Mouse (Mus musculus): ENCODE results near the gene Gm20532. TPM values are rescaled to one million over a fixed set of nuclear protein-coding genes. Genes with fewer than 3 reads are reported as not detected.
A peak's percentile ranks its signal among the peaks of the same experiment; 100 is the strongest.

The Gm20532 gene
- polyA plus RNA-seq, 1 experiment from 2014 or later = not detected

DNA sequence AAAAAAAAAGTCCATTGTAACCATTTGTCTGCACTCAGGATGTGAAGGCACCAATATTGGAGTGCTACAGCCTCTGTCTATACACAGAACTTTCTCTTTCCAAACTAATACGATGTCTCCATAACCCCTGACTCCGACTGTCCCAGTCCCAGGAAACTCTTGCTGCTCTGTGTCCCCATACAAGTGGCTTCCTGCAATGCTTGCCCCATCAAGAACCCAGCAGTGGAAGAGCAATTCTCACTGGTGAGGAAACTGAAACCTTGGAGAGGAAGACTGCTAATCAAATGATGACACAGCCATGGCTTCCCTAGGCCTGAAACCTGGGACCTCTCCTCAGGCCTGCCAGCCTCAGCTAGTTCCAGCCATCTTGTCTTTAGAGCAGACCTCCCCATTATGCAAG, 11.4 kb downstream of the Gm20532 start:
- no peak for ATAC-seq (ENCODE audit: low FRiP score)
- Histone ChIP-seq H3K36me3 (no peaks in the 10 kb centered on the region), H3K9me3 (replicated peaks) (no peaks in the 10 kb centered on the region), H3K4me1 (no peaks in the 10 kb centered on the region), H3K27ac (replicated peaks) (no peak overlapping the region), H3K4me3 (replicated peaks) (no peak overlapping the region), H3K4me2 (no peak overlapping the region), H3K9ac (replicated peaks) (no peak overlapping the region), H3K27me3 (replicated peaks) (peaks cover 6% of the 10 kb centered on the region)
- 93% methylated on average over 2 of the region's 2 CpGs for WGBS

GRCm38 (mm10) chr2:26598462-26598861, 12.0 kb downstream of the Gm20532 start:
- no peaks in the 10 kb centered on the region for H3K9me3 ChIP-seq (replicated peaks)
- H3K27ac ChIP-seq (replicated peaks) = no peak overlapping the region
- H3K36me3 ChIP-seq = no peaks in the 10 kb centered on the region
- ATAC-seq (ENCODE audit: low FRiP score) = no peak
- no peak overlapping the region for H3K9ac ChIP-seq (replicated peaks)
- H3K4me1 ChIP-seq = peaks cover 4% of the 10 kb centered on the region
- 87% methylated on average over 3 of the region's 3 CpGs for WGBS
- H3K4me2 ChIP-seq = no peak overlapping the region
- peaks cover 13% of the 10 kb centered on the region for H3K27me3 ChIP-seq (replicated peaks)
- H3K4me3 ChIP-seq (replicated peaks) = no peak overlapping the region

DNA sequence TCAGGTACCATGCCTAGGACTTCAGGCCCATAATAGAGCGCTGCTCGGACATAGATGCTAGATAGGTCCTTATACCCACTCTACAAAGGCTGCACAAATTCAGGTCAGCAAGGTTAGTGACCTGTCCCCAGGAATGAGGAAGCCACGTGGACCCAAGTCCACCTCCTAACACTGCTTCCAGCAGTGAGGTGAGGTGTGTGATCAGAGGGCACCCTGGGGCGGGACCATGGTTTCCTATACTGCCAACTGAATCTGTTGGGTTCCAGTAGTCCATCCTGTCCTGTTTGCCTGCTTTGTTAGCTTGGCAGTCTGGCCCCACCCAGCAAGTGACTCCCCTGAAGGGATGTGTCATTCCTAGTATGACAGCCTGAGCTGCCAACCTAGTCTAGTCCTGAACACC, 13.5 kb downstream of the Gm20532 start:
- Histone ChIP-seq H3K27me3 (replicated peaks) (peaks cover 27% of the 10 kb centered on the region), H3K9me3 (replicated peaks) (no peaks in the 10 kb centered on the region), H3K9ac (replicated peaks) (no peak overlapping the region), H3K36me3 (no peaks in the 10 kb centered on the region), H3K4me2 (no peak overlapping the region), H3K4me1 (peaks cover 17% of the 10 kb centered on the region), H3K4me3 (replicated peaks) (no peak overlapping the region), H3K27ac (replicated peaks) (no peak overlapping the region)
- no peak for ATAC-seq (ENCODE audit: low FRiP score)
- whole genome bisulfite sequencing = 86% methylated on average over 4 of the region's 4 CpGs

GRCm38 (mm10) chr2:26600664-26601063, 14.2 kb downstream of the Gm20532 start:
- 94% methylated on average over 2 of the region's 2 CpGs for WGBS
- Histone ChIP-seq H3K36me3 (no peaks in the 10 kb centered on the region), H3K4me2 (no peak overlapping the region), H3K4me3 (replicated peaks) (no peak overlapping the region), H3K27me3 (replicated peaks) (peaks cover 32% of the 10 kb centered on the region), H3K27ac (replicated peaks) (no peak overlapping the region), H3K9ac (replicated peaks) (no peak overlapping the region), H3K4me1 (peaks cover 17% of the 10 kb centered on the region), H3K9me3 (replicated peaks) (no peaks in the 10 kb centered on the region)
- ATAC-seq (ENCODE audit: low FRiP score) = no peak

DNA sequence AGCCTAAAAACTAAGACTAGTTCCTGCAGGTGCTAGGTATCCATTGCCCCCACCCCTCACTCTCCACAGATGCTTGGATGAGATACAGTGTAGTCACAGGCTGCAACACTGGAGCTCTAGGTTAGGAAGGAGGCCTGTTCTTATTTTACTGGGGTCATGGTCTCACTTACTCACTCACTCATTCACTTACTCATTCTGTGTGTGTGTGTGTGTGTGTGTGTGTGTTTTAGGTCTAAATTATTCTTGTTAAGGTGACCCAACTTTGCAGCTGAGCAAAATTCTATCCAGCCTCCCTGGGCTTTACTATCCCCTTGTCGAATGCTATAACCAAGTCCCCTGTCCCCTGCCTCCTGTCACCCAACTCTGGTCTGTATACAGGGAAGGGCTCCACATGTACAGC, 15.2 kb downstream of the Gm20532 start:
- Histone ChIP-seq H3K9me3 (replicated peaks) (no peaks in the 10 kb centered on the region), H3K4me2 (no peak overlapping the region), H3K9ac (replicated peaks) (no peak overlapping the region), H3K27me3 (replicated peaks) (peaks cover 39% of the 10 kb centered on the region), H3K36me3 (no peaks in the 10 kb centered on the region), H3K4me3 (replicated peaks) (no peak overlapping the region), H3K27ac (replicated peaks) (no peak overlapping the region), H3K4me1 (peaks cover 17% of the 10 kb centered on the region)
- ATAC-seq (ENCODE audit: low FRiP score) = no peak
- WGBS = 96% methylated on average over 1 of the region's 1 CpGs

GRCm38 (mm10) chr2:26602631-26603030, 16.2 kb downstream of the Gm20532 start:
- Histone ChIP-seq H3K27ac (replicated peaks) (no peak overlapping the region), H3K4me1 (peaks cover 22% of the 10 kb centered on the region), H3K4me3 (replicated peaks) (no peak overlapping the region), H3K9ac (replicated peaks) (no peak overlapping the region), H3K4me2 (peak overlapping the region; percentile 82), H3K9me3 (replicated peaks) (no peaks in the 10 kb centered on the region), H3K36me3 (no peaks in the 10 kb centered on the region), H3K27me3 (replicated peaks) (peaks cover 40% of the 10 kb centered on the region)
- ATAC-seq (ENCODE audit: low FRiP score) = no peak
- WGBS = 83% methylated on average over 5 of the region's 5 CpGs

DNA sequence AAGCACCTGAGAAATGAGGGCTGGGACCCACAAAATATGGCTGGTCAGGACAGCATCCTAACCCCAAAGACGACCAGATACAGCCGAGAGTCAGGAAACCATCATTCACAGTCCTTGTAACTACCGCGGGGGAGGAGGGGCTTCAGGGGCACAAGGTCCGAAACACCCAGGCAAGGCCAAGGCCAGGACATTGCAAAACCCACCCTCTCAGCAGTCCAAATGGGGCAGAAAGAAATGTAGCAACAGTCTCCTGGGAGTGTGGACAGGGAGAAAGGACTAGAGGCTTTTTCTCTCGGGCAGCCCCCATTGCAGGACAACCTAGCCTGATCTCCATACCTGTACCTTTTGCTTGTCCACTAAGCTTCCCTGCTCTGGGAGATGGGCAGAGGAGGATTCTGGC, 16.7 kb downstream of the Gm20532 start:
- Histone ChIP-seq H3K9ac (replicated peaks) (peak overlapping the region; percentile 61), H3K4me1 (peaks cover 22% of the 10 kb centered on the region), H3K9me3 (replicated peaks) (no peaks in the 10 kb centered on the region), H3K4me2 (peak overlapping the region; percentile 82), H3K27ac (replicated peaks) (no peak overlapping the region), H3K27me3 (replicated peaks) (peaks cover 40% of the 10 kb centered on the region), H3K4me3 (replicated peaks) (peak overlapping the region; percentile 56), H3K36me3 (no peaks in the 10 kb centered on the region)
- WGBS = 18% methylated on average over 6 of the region's 6 CpGs
- ATAC-seq (ENCODE audit: low FRiP score) = no peak

- ATAC-seq (ENCODE audit: low FRiP score) = peak; percentile 68
- Histone ChIP-seq H3K4me3 (replicated peaks) (peak within 1 kb of the TSS; percentile 56), H3K9ac (replicated peaks) (peak within 1 kb of the TSS; percentile 61), H3K4me2 (peak within 1 kb of the TSS; percentile 82), H3K27me3 (replicated peaks) (peaks cover 40% of the 10 kb centered on the region), H3K4me1 (peaks cover 22% of the 10 kb centered on the region), H3K36me3 (no peaks in the 10 kb centered on the region), H3K27ac (replicated peaks) (no peak within 1 kb of the TSS), H3K9me3 (replicated peaks) (no peaks in the 10 kb centered on the region)
- WGBS = under 1% methylated on average over 78 of the region's 103 CpGs
Measured at GRCm38 (mm10) chr2:26603720-26604671, 17.6 kb downstream of the Gm20532 start, which contains the start of gene Agpat2. Gene Agpat2, minus strand, starts transcription at chr2:26604417.

GRCm38 (mm10) chr2:26605331-26605730, 18.9 kb downstream of the Gm20532 start:
- 78% methylated on average over 8 of the region's 8 CpGs for WGBS
- H3K9ac ChIP-seq (replicated peaks) = no peak overlapping the region
- ATAC-seq (ENCODE audit: low FRiP score) = no peak
- H3K4me1 ChIP-seq = peaks cover 22% of the 10 kb centered on the region
- no peaks in the 10 kb centered on the region for H3K9me3 ChIP-seq (replicated peaks)
- H3K4me2 ChIP-seq = no peak overlapping the region
- no peak overlapping the region for H3K4me3 ChIP-seq (replicated peaks)
- no peaks in the 10 kb centered on the region for H3K36me3 ChIP-seq
- peaks cover 40% of the 10 kb centered on the region for H3K27me3 ChIP-seq (replicated peaks)
- no peak overlapping the region for H3K27ac ChIP-seq (replicated peaks)

DNA sequence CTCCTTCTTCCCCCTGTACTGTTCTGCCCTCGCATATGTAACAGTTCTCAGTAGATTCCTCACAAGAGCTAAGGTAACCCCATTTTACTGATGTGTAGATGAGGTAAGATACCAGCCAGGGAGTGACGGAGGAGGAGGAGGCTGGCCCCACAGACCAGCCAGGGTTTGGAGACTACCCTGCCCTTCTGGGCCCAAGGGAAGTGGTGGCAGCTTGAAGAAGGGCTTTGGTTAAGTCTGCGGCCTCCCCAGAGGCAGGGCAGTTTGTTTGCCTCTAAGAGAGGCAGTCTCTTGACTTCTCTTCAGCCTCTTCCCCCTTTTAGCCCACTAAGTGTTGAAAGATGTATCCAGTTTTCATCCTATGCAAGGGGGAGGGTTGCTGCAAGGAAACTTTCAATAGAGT, 20.1 kb downstream of the Gm20532 start:
- H3K4me1 ChIP-seq = peaks cover 22% of the 10 kb centered on the region
- no peak overlapping the region for H3K27ac ChIP-seq (replicated peaks)
- H3K4me2 ChIP-seq = no peak overlapping the region
- WGBS = 72% methylated on average over 3 of the region's 3 CpGs
- H3K27me3 ChIP-seq (replicated peaks) = peaks cover 40% of the 10 kb centered on the region
- no peak overlapping the region for H3K9ac ChIP-seq (replicated peaks)
- no peaks in the 10 kb centered on the region for H3K36me3 ChIP-seq
- ATAC-seq (ENCODE audit: low FRiP score) = no peak
- H3K9me3 ChIP-seq (replicated peaks) = no peaks in the 10 kb centered on the region
- no peak overlapping the region for H3K4me3 ChIP-seq (replicated peaks)

- Histone ChIP-seq H3K27ac (replicated peaks) (no peak overlapping the region), H3K9ac (replicated peaks) (no peak overlapping the region), H3K4me1 (peaks cover 22% of the 10 kb centered on the region), H3K36me3 (no peaks in the 10 kb centered on the region), H3K4me2 (no peak overlapping the region), H3K9me3 (replicated peaks) (no peaks in the 10 kb centered on the region), H3K27me3 (replicated peaks) (peaks cover 38% of the 10 kb centered on the region), H3K4me3 (replicated peaks) (no peak overlapping the region)
- no peak for ATAC-seq (ENCODE audit: low FRiP score)
- WGBS = 50% methylated on average over 6 of the region's 6 CpGs
Measured at GRCm38 (mm10) chr2:26607056-26607910, 20.8 kb downstream of the Gm20532 start.

Data from neural tube, embryonic 15.5 days (tissue).